Comparison of ENCODE assay signal across 30 mouse cellular contexts in the genomic region with DNA sequence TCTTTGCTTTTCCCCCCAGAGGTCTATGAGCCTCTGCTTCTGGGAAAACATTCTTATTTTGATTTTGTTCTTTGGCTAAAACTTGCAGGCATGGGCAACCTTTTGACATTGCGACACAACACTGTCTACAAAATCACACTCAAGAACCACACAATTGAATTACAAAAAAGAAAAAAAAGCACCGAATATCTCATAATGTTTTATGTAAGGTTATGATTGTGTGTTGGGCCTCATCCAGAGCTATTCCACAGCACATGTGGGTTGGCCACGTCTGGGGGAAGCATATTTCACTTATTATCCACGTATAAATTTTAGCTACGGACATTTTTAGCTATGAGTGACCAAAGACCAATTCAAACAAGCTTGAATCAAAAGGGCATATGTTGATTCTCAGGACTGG. TPM values are rescaled to one million over a fixed set of nuclear protein-coding genes. Genes with fewer than 3 reads are reported as not detected.
DNase-seq lines count a peak whose midpoint lies in the region; ATAC-seq and TF ChIP-seq lines count a peak whose summit lies in the region.
"Had no signal": no experiment of that assay in that cellular context is flagged by ENCODE, and none has a peak within 500 bp of the region (broad histone marks: within the 10 kb centered on the region; RNA-seq: fewer than 3 reads in every experiment).

No protein-coding gene starts in this region.

- WGBS in kidney, embryonic 16.5 days: 77% methylated on average over 5 of the region's 5 CpGs
- WGBS in limb, embryonic 14.5 days: 57% methylated on average over 5 of the region's 5 CpGs
- 88% methylated on average over 5 of the region's 5 CpGs for whole genome bisulfite sequencing in limb, embryonic 10.5 days
- WGBS in stomach, embryonic 16.5 days: 68% methylated on average over 5 of the region's 5 CpGs

- no peak for DNase-seq in kidney, adult 11 months
- DNase-seq in limb, embryonic 14.5 days (ENCODE audit: low spot score): peak; percentile 43
- DNase-seq in limb, embryonic 10.5 days (ENCODE audit: low spot score): no peak
- DNase-seq in urinary bladder, adult 18-20 months (ENCODE audit: low spot score in 2 of 2): no peak
- DNase-seq: cerebellum, adult 11 months; cerebellum, adult 9-10 months; cerebellum, postnatal 36 days; gastrocnemius, postnatal 25 days; heart, adult 11 months; heart, postnatal 36 days; layer of hippocampus, postnatal 36 days; left cerebral cortex, postnatal 4 days; lung, embryonic 14.5 days; right cerebral cortex, postnatal 4 days; thymus, postnatal 25 days had no signal

- H3K4me3 ChIP-seq in kidney, embryonic 16.5 days (ENCODE audit: low read length): no peak overlapping the region
- no peak overlapping the region for H3K4me3 ChIP-seq in limb, embryonic 14.5 days (replicated peaks; ENCODE audit: low read length)
- no peak overlapping the region for H3K4me3 ChIP-seq in limb, embryonic 10.5 days
- no peak overlapping the region for H3K4me3 ChIP-seq in brown adipose tissue, adult 24 weeks (ENCODE audit: insufficient read depth, low read depth, low read length)
- no peak overlapping the region for H3K4me3 ChIP-seq in stomach, embryonic 16.5 days (replicated peaks; ENCODE audit: low read length)
- H3K4me3 ChIP-seq: embryonic facial prominence, embryonic 12.5 days; forebrain, embryonic 13.5 days; hindbrain, embryonic 12.5 days; intestine, embryonic 15.5 days; liver, embryonic 15.5 days had no signal

- H3K4me1 ChIP-seq in kidney, embryonic 16.5 days (ENCODE audit: insufficient read depth, low read length): peaks cover 19% of the 10 kb centered on the region
- H3K4me1 ChIP-seq in limb, embryonic 14.5 days (ENCODE audit: control insufficient read depth, insufficient read depth, low read length): peaks cover 29% of the 10 kb centered on the region
- peaks cover 20% of the 10 kb centered on the region for H3K4me1 ChIP-seq in limb, embryonic 10.5 days
- H3K4me1 ChIP-seq in brown adipose tissue, adult 24 weeks (ENCODE audit: control insufficient read depth, insufficient read depth, insufficient read length, low read length): peaks cover 20% of the 10 kb centered on the region
- peaks cover 16% of the 10 kb centered on the region for H3K4me1 ChIP-seq in stomach, embryonic 16.5 days (ENCODE audit: control insufficient read depth, insufficient read depth, low read length)
- H3K4me1 ChIP-seq: liver, embryonic 15.5 days had no signal

- no peaks in the 10 kb centered on the region for H3K9me3 ChIP-seq in kidney, embryonic 16.5 days (ENCODE audit: low read length)
- H3K9me3 ChIP-seq in limb, embryonic 14.5 days (ENCODE audit: control insufficient read depth, low read length): no peaks in the 10 kb centered on the region
- H3K9me3 ChIP-seq in limb, embryonic 10.5 days (replicated peaks): no peaks in the 10 kb centered on the region
- H3K9me3 ChIP-seq in stomach, embryonic 16.5 days (replicated peaks; ENCODE audit: control insufficient read depth, low read length): no peaks in the 10 kb centered on the region
- H3K9me3 ChIP-seq: embryonic facial prominence, embryonic 12.5 days; forebrain, embryonic 13.5 days; hindbrain, embryonic 12.5 days; intestine, embryonic 15.5 days; liver, embryonic 15.5 days had no signal

- no peak overlapping the region for H3K4me2 ChIP-seq in kidney, embryonic 16.5 days (replicated peaks; ENCODE audit: low read depth, low read length)
- H3K4me2 ChIP-seq in limb, embryonic 14.5 days (replicated peaks; ENCODE audit: low read depth, low read length, severe bottlenecking): no peak overlapping the region
- H3K4me2 ChIP-seq in stomach, embryonic 16.5 days (ENCODE audit: low read depth, low read length): no peak overlapping the region
- H3K4me2 ChIP-seq: embryonic facial prominence, embryonic 12.5 days; forebrain, embryonic 13.5 days; heart, embryonic 11.5 days; hindbrain, embryonic 12.5 days; intestine, embryonic 15.5 days; liver, embryonic 15.5 days; lung, embryonic 14.5 days; midbrain, embryonic 11.5 days had no signal

- no peaks in the 10 kb centered on the region for H3K36me3 ChIP-seq in kidney, embryonic 16.5 days (ENCODE audit: insufficient read depth, low read length)
- H3K36me3 ChIP-seq in limb, embryonic 14.5 days (ENCODE audit: control insufficient read depth, insufficient read depth, low read length): no peaks in the 10 kb centered on the region
- no peaks in the 10 kb centered on the region for H3K36me3 ChIP-seq in limb, embryonic 10.5 days
- no peaks in the 10 kb centered on the region for H3K36me3 ChIP-seq in stomach, embryonic 16.5 days (ENCODE audit: control insufficient read depth, insufficient read depth, low read length)
- H3K36me3 ChIP-seq: embryonic facial prominence, embryonic 12.5 days; hindbrain, embryonic 12.5 days; intestine, embryonic 15.5 days; liver, embryonic 15.5 days had no signal

- H3K27me3 ChIP-seq in kidney, embryonic 16.5 days (ENCODE audit: insufficient read depth, low read length): no peaks in the 10 kb centered on the region
- H3K27me3 ChIP-seq in limb, embryonic 14.5 days (ENCODE audit: control insufficient read depth, insufficient read depth, low read length): no peaks in the 10 kb centered on the region
- H3K27me3 ChIP-seq in limb, embryonic 10.5 days (ENCODE audit: low read depth, poor library complexity, severe bottlenecking): no peaks in the 10 kb centered on the region
- H3K27me3 ChIP-seq in stomach, embryonic 16.5 days (ENCODE audit: control insufficient read depth, insufficient read depth, low read length): no peaks in the 10 kb centered on the region
- H3K27me3 ChIP-seq: CH12.LX; embryonic facial prominence, embryonic 12.5 days; forebrain, embryonic 13.5 days; hindbrain, embryonic 12.5 days; intestine, embryonic 15.5 days; liver, embryonic 15.5 days had no signal

- no peak for TF ChIP-seq POLR2A in limb, embryonic 14.5 days (IDR thresholded peaks at IDR 0.05; ENCODE audit: borderline replicate concordance, extremely low read depth, insufficient read depth, insufficient read length)

- H3K9ac ChIP-seq in kidney, embryonic 16.5 days (replicated peaks; ENCODE audit: low read length): no peak overlapping the region
- H3K9ac ChIP-seq in limb, embryonic 14.5 days (ENCODE audit: low read depth, low read length, severe bottlenecking): no peak overlapping the region
- H3K9ac ChIP-seq in stomach, embryonic 16.5 days (ENCODE audit: low read length): no peak overlapping the region
- H3K9ac ChIP-seq: embryonic facial prominence, embryonic 12.5 days; forebrain, embryonic 13.5 days; hindbrain, embryonic 12.5 days; intestine, embryonic 15.5 days; liver, embryonic 15.5 days; lung, embryonic 14.5 days had no signal

- ATAC-seq in kidney, embryonic 16.5 days (ENCODE audit: low FRiP score, low TSS enrichment): no peak
- no peak for ATAC-seq in limb, embryonic 14.5 days (ENCODE audit: low FRiP score, low read depth)
- ATAC-seq in stomach, embryonic 16.5 days (ENCODE audit: insufficient read depth, low FRiP score): no peak
- ATAC-seq: forebrain, embryonic 13.5 days; hindbrain, postnatal 0 days; intestine, embryonic 15.5 days; midbrain, embryonic 16.5 days had no signal

- peak overlapping the region; percentile 58; the same call in 1 of the 2 replicates for H3K27ac ChIP-seq in kidney, embryonic 16.5 days (ENCODE audit: low read length)
- no peak overlapping the region for H3K27ac ChIP-seq in limb, embryonic 14.5 days (replicated peaks; ENCODE audit: low read depth, low read length)
- no peak overlapping the region for H3K27ac ChIP-seq in limb, embryonic 10.5 days
- peak overlapping the region; percentile 74 for H3K27ac ChIP-seq in brown adipose tissue, adult 24 weeks (replicated peaks; ENCODE audit: low read depth, low read length)
- peak overlapping the region; percentile 41 for H3K27ac ChIP-seq in stomach, embryonic 16.5 days (ENCODE audit: low read length)
- H3K27ac ChIP-seq: embryonic facial prominence, embryonic 12.5 days; forebrain, embryonic 13.5 days; hindbrain, embryonic 12.5 days; hindbrain, postnatal 0 days; intestine, embryonic 15.5 days; liver, embryonic 15.5 days had no signal

RNA-seq across cellular contexts. Expression of gene Haao, which starts 38.0 kb away (rescaled TPM):
- polyA plus RNA-seq in kidney, embryonic 16.5 days (2015; fragmentation: Nextera tagmentation; extraction: Ambion mirVana): 2.9 and 3.4 TPM in 2 replicates
- polyA plus RNA-seq in limb, embryonic 14.5 days (2012; rRNA removed): 0.92 and 1.2 TPM in 2 replicates
- polyA plus RNA-seq in limb, embryonic 14.5 days (2014; fragmentation: Nextera tagmentation; extraction: Ambion mirVana): 1.3 and 2.0 TPM in 2 replicates
- 0.70 and 0.99 TPM in 2 replicates for polyA plus RNA-seq in limb, embryonic 10.5 days (2016; fragmentation: Nextera tagmentation; extraction: Ambion mirVana)
- polyA plus RNA-seq in brown adipose tissue, adult 24 weeks (2012; ENCODE audit: insufficient read depth, insufficient read length, missing spikeins): not detected in 2 replicates
- polyA plus RNA-seq in stomach, embryonic 16.5 days (2015; fragmentation: Nextera tagmentation; extraction: Ambion mirVana): 4.0 and 4.1 TPM in 2 replicates
- polyA plus RNA-seq: C2C12; forebrain, embryonic 13.5 days; midbrain, embryonic 11.5 days; neural tube, embryonic 11.5 days had no signal

Comparison
In these comparisons a context has a peak if more than half of its experiments do, and no peak if none do; other contexts are left out.
1. H3K27ac ChIP-seq: peak in kidney, embryonic 16.5 days (single experiment), brown adipose tissue, adult 24 weeks (single experiment) and stomach, embryonic 16.5 days (single experiment); none in limb, embryonic 14.5 days (single experiment) and limb, embryonic 10.5 days (single experiment).